ENCODE assay signal across 7 mouse cellular contexts in genomic region chr1:118388757-118389453, GRCm38 (mm10). TPM values are rescaled to one million over a fixed set of nuclear protein-coding genes. Genes with fewer than 3 reads are reported as not detected.
DNase-seq lines count a peak whose midpoint lies in the region; ATAC-seq lines count a peak whose summit lies in the region.

TSS of gene Clasp1 (plus strand) at chr1:118389058.

- peak within 1 kb of the TSS; percentile 72 for H3K4me2 ChIP-seq in intestine, embryonic 16.5 days (ENCODE audit: low read depth, low read length)
- peak within 1 kb of the TSS; percentile 61 for H3K4me2 ChIP-seq in midbrain, embryonic 11.5 days

- under 1% methylated on average over 44 of the region's 44 CpGs for WGBS in intestine, embryonic 16.5 days
- under 1% methylated on average over 44 of the region's 44 CpGs for WGBS in midbrain, embryonic 11.5 days

- peak; percentile 98 for ATAC-seq in intestine, embryonic 16.5 days
- ATAC-seq in midbrain, embryonic 11.5 days (ENCODE audit: low FRiP score), result peak; percentile 97

- no peaks in the 10 kb centered on the region for H3K27me3 ChIP-seq in intestine, embryonic 16.5 days (replicated peaks; ENCODE audit: control insufficient read depth, insufficient read depth, low read length)
- no peaks in the 10 kb centered on the region for H3K27me3 ChIP-seq in midbrain, embryonic 11.5 days (ENCODE audit: control insufficient read depth, insufficient read depth, low read length)

- H3K9me3 ChIP-seq in intestine, embryonic 16.5 days (ENCODE audit: control insufficient read depth, low read length), result no peaks in the 10 kb centered on the region
- no peaks in the 10 kb centered on the region for H3K9me3 ChIP-seq in midbrain, embryonic 11.5 days (ENCODE audit: control insufficient read depth, low read length)

- peak; percentile 93 for DNase-seq in adrenal gland, adult 8-10 months
- DNase-seq in embryo, embryonic 9.5 days (ENCODE audit: extremely low spot score), result peak; percentile 93
- peak; percentile 85 to 93 for DNase-seq in gastrocnemius, postnatal 4 days (ENCODE audit: low spot score in 2 of 2)
- peak; percentile 93 to 96 for DNase-seq in left cerebral cortex, postnatal 36 days (ENCODE audit: low spot score in 2 of 2)
- peak; percentile 99 for DNase-seq in midbrain, embryonic 11.5 days (ENCODE audit: low spot score, missing footprints)
- peak; percentile 98 for DNase-seq in skeletal muscle tissue, adult 2 months (ENCODE audit: low read depth, low spot score)

- peak within 1 kb of the TSS; percentile 95 for H3K27ac ChIP-seq in intestine, embryonic 16.5 days (ENCODE audit: low read length)
- H3K27ac ChIP-seq in midbrain, embryonic 11.5 days (ENCODE audit: low read depth, low read length), result peak within 1 kb of the TSS; percentile 94

- peak within 1 kb of the TSS; percentile 98 for H3K4me3 ChIP-seq in intestine, embryonic 16.5 days (ENCODE audit: low read length)
- H3K4me3 ChIP-seq in midbrain, embryonic 11.5 days (ENCODE audit: low read depth, low read length), result peak within 1 kb of the TSS; percentile 65

- intact Hi-C loops in left cerebral cortex, postnatal 36 days (cut with DNase I), result loop anchor here (1.0 to 2.0 kb wide), 2 partner anchors 68 to 70 kb away; partner anchors contain the start of gene Nifk

- H3K4me1 ChIP-seq in intestine, embryonic 16.5 days (ENCODE audit: control insufficient read depth, insufficient read depth, low read length), result no peaks in the 10 kb centered on the region
- peaks cover 7% of the 10 kb centered on the region for H3K4me1 ChIP-seq in midbrain, embryonic 11.5 days (ENCODE audit: control insufficient read depth, insufficient read depth, low read length)

- peak within 1 kb of the TSS; percentile 95 for H3K9ac ChIP-seq in intestine, embryonic 16.5 days (ENCODE audit: low read depth, low read length)
- H3K9ac ChIP-seq in midbrain, embryonic 11.5 days (ENCODE audit: low read length), result peak within 1 kb of the TSS; percentile 97

- H3K36me3 ChIP-seq in intestine, embryonic 16.5 days (ENCODE audit: control insufficient read depth, insufficient read depth, low read length), result no peaks in the 10 kb centered on the region
- no peaks in the 10 kb centered on the region for H3K36me3 ChIP-seq in midbrain, embryonic 11.5 days (ENCODE audit: control insufficient read depth, insufficient read depth, low read length)

RNA-seq across cellular contexts. Expression of gene Clasp1, which starts in this region (rescaled TPM):
- total RNA-seq in adrenal gland, adult 8-10 months (2022), result 10 to 100 TPM; 43.2 to 66.6 (median 54.4) TPM
- 100 to 1,000 TPM; 116 to 132 TPM for total RNA-seq in gastrocnemius, postnatal 4 days (2021)
- polyA plus RNA-seq in intestine, embryonic 16.5 days (2015; fragmentation: Nextera tagmentation; extraction: Ambion mirVana), result 24.0 and 24.9 TPM in 2 replicates
- total RNA-seq in left cerebral cortex, postnatal 36 days (2021), result 100 to 1,000 TPM; 104 to 125 TPM
- 90.6 and 96.8 TPM in 2 replicates for polyA plus RNA-seq in midbrain, embryonic 11.5 days (2014; fragmentation: Nextera tagmentation; extraction: Ambion mirVana)

Comparison
In these comparisons a context has a peak if more than half of its experiments do, and no peak if none do; other contexts are left out.
1. Peak in every context shown above with its lines: DNase-seq, ATAC-seq, H3K4me3 ChIP-seq and H3K27ac ChIP-seq.